Mouse (Mus musculus): ENCODE data around the gene Bri3.
A peak's percentile ranks its signal among the peaks of the same experiment; 100 is the strongest.

The Bri3 gene

DNA sequence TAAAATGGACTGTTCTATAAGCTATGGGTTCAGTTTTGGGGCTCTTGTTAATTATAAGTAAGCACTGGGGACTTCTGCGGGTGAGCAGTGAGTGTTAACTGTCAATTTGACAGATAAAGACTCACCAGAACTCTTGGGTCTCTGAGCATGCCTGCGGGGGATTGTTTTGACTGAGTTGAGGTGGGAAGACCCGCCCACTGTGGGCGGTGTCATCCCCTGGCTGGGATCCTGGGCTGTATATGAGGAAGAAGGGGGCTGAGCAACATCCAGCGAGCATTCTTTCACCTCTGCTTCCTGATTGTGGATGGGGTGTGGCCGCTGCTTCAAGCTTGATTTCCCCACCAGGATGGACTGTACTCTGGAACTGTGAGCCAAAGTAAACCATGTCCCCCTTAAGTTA, 10.0 kb upstream of the Bri3 start:
- DNase-seq (ENCODE audit: low read depth, low spot score): peak; percentile 42

DNA sequence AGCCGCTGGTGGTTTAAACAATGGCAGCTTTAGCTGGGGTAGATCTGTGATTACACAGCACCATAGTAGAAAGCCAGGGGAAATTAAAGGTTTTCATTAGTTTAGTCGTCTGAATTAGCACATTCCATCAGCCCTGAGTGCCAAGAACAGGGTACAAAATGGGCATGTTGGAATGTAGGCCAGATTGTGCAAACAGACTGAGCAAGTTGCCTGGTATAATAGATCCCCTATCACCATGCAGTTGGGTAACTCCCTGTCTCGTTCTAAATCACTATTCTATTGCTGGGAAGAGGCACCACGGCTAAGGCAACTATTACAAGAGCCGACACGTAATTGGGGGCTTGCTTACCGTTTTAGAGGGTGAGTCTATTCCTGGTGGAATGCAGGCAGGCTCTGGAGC, 9.5 kb upstream of the Bri3 start:
- no peak for DNase-seq (ENCODE audit: low read depth, low spot score)

DNA sequence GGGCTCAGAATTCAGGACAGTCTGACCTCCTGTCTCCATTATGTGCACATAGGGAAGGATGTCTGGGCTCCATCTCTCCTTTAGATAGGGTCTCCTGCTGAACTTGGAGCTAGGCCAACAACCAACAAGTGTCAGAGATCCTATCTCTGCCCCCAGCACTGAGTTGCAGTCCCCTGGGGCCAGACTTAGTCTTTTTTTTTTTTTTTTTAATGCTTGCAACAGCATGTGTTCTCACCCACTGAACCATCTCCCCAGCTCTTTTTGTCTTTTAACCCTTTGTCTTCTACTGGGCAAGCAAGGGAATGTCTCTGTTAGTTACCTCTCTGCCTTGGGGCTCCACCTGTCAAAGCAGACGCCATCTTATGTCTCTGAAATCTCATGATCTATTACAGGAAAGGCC, 5.3 kb upstream of the Bri3 start:
- no peak for DNase-seq (ENCODE audit: low read depth, low spot score)

DNA sequence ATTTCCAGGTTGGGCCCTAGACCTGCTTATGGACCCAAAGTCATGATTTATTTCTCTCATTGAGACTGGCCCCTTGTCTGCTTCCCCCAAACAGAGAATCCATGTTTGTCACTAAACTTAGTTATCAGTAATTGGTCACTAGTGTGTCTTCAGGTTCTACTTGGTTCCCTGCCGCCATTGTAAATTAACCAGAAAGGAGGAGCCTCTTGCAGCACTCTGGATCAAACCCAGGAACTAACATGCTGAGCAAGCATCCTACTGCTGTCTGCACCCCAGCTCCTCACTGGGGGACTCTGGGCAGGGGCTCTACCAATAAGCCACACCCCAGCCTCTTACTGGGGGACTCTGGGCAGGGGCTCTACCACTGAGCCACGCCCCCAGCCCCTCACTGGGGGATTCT, 1.4 kb downstream of the Bri3 start:
- DNase-seq (ENCODE audit: low read depth, low spot score): no peak

DNA sequence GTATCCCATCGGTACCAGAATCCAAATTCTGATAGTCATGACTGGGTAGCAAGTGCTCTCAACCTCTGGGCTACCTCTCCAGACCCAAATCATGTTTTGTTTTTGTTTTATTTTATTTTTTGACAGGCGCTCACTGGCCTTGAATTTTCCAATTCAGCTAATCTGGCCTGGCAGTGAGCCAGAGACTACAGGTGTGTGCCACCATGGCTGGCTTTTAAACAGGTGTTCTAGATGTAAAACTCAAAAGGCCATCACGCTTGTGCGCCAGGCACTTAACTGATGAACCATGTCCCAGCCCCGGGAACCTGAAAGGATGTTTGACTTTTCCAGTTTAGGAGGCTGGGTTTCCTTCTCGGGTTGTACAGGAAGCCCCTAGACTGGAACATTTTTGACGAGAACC, 2.4 kb downstream of the Bri3 start:
- no peak for DNase-seq (ENCODE audit: low read depth, low spot score)

DNA sequence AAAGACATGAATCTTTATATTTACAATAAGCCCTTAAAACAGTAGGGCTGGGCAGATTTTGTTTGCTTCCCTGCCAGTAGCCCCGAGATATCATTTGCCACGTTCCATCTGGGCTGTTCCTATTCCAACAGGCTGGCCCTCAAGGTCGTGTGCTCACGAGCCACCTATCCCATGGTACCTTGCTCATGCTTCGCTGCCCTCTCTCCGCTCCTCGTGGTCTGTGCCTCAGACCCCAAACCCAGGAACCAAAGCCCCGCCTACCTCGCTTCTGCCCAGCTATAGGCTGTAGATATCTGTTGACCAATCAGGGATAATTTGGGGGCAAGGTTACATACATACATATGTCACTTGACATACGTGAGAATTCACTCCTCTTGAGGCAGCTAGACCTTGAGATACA, 3.1 kb downstream of the Bri3 start:
- DNase-seq (ENCODE audit: low read depth, low spot score): no peak

DNA sequence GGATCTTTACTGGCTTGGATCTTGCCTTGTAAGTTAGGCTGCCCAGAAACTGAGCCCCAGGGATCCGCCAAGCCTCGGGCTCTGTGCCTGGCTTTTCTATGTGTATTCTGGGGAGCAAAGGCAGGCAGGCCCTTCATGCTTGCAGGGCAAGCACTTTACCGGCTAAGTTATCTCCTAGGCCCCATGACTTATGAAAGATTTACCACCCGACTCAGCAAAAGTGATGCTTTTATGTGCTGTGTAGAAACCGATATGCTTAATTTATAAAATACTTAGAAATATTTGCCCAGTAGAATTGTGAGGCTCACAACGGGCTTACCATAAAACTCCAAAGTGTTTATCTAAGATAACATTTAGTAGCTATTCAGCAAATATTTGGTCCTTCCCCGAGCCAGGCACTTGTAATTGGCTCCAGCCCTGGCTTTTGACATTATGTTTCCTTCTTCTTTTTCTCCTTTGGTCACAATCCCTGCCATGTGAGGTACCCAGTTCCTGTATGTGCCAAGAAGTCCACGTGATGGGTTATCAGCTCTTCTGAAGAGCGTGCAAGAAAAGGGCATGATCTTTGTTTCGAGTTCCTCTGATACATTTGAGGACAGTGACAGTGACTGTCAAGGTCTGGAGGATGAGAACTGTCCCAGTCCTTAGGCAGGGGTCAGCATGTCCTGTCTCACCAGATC, 3.8 kb downstream of the Bri3 start:
- DNase-seq (ENCODE audit: low read depth, low spot score): no peak

DNA sequence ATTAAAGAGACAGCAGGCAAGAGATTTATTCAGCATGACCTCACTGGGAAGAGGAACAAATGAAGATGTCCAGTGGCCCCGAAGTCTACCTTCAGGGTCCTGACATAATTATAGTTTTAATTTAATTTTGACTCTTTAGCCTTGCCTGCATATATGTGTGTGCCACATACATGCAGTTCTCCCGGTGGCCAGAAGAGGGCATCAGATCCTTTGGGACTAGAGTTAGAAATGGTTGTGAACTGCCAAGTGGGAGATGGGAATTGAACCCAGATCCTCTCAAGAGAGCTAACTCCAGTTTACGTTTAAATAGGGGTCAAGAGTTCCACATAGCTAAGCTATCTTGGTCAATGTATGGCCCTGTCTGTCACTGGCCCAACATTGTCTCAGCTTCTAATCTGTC, 5.6 kb downstream of the Bri3 start:
- DNase-seq (ENCODE audit: low read depth, low spot score): peak; percentile 44

DNA sequence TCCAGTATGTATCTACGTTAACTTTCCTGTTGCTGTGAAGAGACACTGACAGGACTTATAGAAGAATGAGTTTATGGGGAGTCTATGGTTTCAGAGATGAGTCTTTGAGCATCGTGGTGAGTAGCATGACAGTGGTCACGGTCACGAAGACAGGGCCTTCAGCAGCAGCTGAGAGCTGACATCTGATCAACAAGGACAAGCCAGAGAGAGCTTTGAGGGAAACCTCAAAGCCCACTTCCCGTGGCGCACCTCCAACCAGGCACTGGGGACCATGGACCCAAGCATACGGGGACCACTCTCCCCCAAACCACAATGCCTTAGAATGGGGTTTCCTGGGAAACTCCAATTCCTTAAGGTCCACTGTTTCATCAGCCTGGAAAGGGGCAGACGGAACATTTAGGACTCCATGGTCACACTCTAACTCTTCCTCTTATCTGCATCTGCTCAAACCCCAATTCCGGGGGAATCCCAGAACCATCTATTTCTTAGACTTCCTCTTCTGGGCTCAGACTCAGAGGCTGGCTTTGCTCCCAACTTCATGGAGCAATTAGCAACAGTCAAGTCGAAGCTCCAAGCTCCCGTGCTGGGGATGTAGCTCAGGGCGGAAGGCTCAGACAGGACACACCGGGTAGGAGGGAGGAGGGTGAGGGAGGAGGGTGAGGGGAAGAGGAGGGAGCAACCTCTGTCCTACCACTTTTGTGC, 7.8 kb downstream of the Bri3 start:
- DNase-seq (ENCODE audit: low read depth, low spot score): no peak

DNA sequence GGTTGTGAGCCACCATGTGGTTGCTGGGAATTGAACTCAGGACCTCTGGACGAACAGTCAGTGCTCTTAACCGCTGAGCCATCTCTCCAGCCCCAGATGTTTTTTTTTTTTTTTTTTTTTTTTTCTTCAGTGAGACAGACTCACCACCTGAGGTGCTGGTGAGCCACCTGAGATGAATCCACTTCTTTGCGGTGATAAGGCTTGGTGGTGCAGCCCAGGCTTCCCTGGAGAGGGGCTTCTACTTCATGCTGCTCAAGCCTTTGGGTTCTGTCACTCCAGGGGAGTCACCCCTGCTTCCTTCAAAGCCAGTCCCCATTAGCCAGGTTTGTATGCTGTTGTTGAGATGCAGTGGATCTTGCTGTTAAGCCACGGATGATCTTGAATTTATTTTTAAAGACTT, 9.0 kb downstream of the Bri3 start:
- DNase-seq (ENCODE audit: low read depth, low spot score): peak; percentile 25

DNA sequence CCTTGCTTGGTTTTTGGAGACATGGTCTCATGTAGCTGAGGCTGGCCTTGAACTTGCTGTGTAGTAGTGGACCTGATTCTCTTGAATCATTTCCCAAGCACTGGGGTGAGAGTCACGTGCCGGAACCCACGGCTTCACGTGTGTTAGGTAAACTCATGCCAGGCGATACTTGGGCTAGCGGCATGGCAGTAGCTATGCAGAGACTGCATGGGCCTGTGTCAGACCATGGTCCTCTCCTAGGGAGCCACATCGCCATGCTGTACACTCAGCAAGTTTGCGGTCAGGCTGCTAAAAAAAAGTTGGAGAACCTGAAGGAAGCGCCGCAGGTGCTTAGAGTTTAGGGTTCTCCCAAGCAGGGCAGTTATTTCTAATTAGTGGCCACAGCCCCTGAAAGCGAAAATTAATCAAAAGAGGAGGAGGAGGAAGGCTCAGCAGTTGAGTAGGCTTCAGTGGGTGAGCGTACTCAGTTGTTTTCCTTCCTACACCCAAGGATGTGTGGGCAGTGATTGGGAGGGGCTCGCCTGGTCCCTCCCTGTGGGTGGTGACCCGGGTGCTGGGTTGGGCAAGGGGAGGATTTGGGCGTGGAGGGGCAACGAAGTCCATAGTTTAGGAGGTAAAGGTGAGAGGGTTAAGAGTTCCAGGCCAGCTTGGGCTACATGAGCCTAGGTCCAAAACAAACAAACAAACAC, 10.0 kb downstream of the Bri3 start:
- no peak for DNase-seq (ENCODE audit: low read depth, low spot score)

DNA sequence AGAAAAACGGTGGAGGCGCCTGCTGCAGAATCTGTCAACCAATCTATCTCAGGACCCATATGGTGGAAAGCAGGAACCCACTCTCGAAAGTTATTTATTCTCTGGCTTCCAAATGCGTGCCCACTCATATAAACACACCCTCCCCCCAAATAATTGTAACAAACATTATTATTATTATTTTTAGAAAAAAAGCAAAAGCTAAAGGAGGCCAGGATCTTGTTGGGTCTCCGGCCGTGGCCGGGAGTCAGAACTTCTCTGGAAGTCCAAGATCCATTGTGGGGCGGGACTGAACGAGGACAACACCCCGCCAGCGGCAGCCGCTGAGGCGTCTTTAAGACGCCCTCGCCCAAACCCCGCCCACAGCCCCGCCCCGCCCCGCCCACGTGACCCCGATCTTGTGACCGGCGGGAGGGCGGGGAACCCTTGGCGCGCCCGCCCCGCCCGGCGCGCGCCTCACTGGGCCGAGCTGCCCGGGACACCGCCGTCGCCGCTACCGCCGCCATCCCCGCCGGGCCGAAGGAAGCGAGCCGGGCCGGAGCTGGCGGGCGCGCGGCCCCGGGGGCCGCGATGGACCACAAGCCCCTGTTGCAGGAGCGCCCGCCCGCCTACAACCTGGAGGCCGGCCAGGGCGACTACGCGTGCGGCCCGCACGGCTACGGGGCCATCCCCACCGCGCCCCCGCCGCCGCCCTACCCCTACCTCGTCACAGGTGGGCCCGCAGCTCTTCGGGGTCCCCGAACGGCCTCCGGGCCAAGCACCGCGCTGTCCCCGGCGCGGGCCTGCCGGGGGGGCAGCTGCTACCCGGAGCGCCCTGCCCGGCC, 10.8 kb downstream of the Bri3 start:
- DNase-seq (ENCODE audit: low read depth, low spot score): peak; percentile 97

DNA sequence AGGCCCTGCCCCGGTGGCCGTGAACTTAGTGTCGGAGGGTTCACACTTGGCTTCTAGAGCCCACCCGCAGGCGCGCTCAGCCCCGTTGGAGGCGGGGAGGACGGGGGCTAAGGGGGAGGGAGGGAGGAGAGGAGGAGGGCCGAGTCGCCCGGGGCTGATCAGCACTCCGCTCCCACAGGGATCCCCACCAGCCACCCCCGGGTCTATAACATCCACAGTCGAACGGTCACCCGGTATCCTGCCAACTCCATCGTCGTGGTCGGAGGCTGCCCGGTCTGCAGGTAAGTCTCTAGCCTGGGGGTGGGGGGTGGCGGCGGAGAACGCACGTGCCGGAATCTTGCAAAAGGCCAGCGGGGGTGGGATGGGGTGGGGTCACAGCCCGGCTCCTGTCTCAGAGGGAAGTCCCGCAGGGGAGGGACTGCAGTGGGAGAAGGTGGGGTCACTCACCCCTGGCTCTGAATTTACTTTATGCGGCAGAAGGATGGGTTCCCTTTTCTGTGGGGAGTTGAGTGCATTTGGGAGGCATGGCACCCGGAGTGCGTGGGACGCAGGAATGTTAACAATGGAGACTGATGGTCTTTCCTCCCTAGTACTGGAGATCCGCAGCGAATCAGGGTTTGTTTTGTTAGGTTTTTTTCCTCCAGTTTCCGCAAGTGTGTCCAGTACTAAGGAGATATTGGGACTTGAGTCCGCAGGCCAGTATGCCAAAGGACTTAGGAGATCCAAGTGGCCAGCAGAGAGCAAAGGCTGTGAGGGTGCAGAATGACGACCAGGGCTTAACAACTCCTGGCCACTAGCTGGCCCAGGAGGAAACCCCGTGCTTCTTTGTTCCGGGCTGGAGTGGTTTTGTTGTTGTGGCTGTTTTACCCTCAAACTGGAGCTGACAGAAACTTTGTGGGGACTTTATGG, 11.6 kb downstream of the Bri3 start:
- DNase-seq (ENCODE audit: low read depth, low spot score): peak; percentile 69

DNA sequence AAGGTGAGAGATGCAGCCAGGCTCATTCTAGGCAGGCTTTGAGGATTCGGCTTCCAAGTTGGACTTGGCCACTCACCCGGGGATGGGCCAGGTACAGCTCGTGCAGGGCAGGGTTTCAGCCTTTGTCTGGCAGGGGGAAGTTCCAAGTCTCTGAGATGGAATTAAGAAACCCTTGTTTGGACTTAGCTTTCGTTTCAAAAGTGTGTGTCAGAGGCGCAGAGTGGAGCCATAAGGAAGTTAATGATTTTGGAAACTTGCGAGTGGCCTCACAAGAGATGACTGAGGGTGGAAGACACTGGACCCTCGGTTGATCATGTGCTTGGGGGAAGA, 12.3 kb downstream of the Bri3 start:
- no peak for DNase-seq (ENCODE audit: low read depth, low spot score)

DNA sequence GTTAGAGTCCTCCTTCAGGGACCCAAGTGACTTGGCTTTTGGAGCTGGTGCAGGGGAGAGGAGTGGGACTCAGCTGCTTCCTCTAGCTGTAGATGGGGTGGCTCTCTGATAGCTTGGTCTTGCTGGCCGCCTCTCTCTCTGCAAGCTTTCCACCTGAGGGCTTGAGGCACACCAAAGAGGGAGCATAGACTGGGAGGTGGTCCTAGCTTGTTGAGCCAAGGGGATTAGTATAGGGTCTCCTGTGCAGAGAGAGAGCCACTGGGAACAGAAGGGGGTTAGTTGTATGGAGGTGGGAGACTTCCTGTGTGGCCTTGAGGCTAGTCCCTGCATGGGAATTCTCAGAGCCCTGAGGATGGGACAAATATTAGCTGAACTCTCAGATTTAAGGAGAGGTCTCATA, 12.7 kb downstream of the Bri3 start:
- DNase-seq (ENCODE audit: low read depth, low spot score): no peak

DNA sequence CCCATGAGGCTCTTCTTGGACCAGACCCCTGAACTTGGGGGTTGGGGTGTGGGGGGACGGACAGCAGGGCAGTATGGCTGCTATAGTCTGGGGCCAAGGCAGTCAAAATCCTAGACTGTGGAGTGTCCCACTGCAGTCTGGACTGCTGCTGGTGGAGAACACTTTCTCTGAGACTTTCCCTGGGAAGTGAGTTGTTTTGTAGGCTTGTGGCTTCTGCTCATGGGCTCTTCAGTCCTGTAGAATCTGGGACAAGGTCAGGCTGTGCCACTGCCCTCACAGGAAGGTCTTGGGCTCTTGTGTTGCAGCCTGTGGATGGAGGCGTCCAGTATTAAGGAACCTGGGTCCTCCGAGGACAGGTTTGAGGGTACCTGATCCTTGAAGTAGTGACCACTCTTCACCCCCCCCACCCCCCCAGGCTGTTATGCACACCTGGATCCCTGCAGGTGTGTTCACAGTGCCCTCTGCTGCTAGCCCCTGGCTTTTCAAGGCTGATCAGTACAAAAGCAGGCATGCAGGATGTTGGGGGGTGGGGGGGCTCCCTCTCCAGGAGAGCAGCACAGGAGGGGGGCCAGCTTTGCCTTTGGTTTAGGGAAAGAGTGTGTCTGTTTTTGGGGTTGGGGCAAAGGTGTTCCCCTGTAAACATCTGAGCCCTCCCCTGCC, 13.3 kb downstream of the Bri3 start:
- DNase-seq (ENCODE audit: low read depth, low spot score): no peak

DNA sequence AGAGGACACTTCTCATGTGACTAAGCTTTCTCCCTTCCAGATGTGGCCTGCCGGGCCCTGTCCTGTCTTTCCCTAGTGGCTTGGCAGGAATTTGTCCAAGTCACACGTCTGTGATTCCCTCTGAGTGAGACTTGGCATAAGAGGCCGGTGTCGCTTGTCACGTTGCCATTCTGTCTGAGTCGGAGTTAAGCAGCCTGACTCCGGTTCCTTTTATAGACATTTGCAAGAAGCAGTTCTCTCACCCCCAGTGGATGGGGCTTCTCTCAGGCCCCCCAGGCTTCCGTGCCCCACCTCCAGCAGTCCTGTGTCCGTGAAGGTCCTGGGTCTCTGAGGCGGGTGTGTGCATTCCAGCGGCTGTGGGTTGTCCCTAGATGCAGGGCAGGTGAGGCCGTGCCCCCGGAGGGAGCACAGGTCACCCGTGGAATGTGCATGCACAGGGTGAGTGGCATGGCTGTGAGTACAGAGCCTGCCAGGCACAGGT, 13.9 kb downstream of the Bri3 start:
- DNase-seq (ENCODE audit: low read depth, low spot score): no peak

DNA sequence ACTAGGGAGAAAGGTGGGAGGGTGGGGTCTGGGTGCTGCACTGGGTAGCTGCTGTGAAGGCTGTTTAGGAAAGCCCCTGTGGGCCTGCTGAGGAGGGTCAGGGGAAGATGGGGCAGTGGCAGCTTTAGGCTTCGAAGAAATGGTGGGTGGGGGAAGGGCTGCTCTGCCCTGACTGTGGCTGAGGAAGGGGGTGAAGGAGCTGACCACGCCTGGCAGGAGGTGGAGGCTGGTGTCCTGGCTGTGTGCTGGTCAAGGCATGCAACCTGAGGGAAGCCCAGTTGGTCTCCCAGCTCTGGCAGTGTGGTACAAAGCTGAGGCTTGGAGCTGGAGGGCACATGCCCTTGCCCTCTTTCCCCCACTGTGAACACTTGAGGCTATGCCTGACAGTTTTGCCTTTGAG, 14.4 kb downstream of the Bri3 start:
- DNase-seq (ENCODE audit: low read depth, low spot score): no peak

DNA sequence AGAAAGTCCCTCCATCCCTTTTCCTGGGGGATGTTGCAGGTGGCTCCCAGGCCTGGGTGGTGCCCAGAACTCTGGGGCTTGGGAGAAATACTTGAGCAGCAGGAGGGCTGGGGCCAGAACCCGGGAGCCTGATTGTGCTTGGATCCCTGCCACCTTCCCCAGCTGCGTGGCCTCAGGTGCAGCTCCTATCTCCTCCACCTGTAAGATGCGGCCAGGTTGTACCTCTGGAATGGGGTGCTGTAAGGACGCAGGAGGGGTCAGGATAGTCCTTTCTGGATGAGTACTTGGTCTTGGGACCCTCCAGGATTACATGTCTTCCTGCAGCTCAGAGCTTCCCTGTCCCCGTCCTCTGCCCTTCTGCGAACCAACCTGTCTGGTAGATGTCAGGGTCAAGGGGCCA, 15.0 kb downstream of the Bri3 start:
- peak; percentile 26 for DNase-seq (ENCODE audit: low read depth, low spot score)

DNA sequence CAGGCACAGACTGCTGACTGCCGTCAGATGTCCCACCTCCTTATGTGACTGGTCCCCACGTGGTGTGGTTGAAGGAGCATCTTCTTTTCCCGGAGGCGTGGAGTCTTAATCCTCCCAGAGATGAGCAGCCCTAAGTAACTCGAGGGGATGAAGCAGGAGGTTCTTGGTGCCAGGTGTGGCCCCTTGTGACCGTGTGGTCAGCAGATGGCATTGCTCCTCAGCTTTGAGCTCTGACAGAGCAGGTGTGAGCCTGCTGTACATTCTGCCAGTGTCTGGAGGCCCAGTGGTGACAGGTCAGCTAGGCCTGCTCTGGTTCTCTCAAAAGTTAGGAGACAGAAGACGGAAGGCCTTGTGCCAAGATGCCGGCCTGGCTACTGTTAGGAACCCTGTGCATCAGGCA, 16.2 kb downstream of the Bri3 start:
- no peak for DNase-seq (ENCODE audit: low read depth, low spot score)

DNA sequence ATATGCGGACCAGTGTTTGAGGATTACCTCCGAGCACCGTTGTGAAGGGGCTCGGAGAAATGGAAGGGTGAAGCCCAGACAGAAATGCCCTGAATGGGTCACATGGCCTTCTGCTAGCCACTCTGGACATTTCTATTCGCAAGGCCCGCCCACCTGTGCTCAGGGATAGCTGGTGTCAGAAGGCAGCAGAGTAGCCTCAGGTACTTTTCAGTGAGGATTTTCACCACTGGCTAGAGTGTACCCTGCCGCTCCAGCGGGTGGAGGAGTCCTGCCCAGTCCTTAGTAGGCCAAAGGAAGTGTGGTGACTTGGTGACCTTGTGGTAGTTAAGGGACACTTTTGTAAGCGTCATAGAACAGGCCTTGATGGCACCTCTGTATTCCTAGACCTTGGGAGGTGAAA, 17.1 kb downstream of the Bri3 start:
- DNase-seq (ENCODE audit: low read depth, low spot score): no peak
